Mouse (Mus musculus): Measurements from ENCODE around the gene Cxcr5.

The Cxcr5 gene

GRCm38 (mm10) chr9:44561597-44561996 lies at the start of gene Cxcr5:
Gene Cxcr5 (minus strand): TSS chr9:44561877.
- no peak for DNase-seq (ENCODE audit: low spot score in 2 of 2)

GRCm38 (mm10) chr9:44610371-44610770 lies 48.7 kb upstream of the Cxcr5 start:
- DNase-seq (ENCODE audit: low spot score in 2 of 2), result no peak

- no peak for DNase-seq (ENCODE audit: low spot score in 2 of 2)
Measured at GRCm38 (mm10) chr9:44607306-44607705, 45.6 kb upstream of the Cxcr5 start.

- DNase-seq (ENCODE audit: low spot score in 2 of 2), result no peak
Measured at GRCm38 (mm10) chr9:44606646-44607045, 45.0 kb upstream of the Cxcr5 start.

- no peak for DNase-seq (ENCODE audit: low spot score in 2 of 2)
Measured at GRCm38 (mm10) chr9:44605616-44606165, 44.0 kb upstream of the Cxcr5 start.

- DNase-seq (ENCODE audit: low spot score in 2 of 2), result peak; percentile 64 to 78
Measured at GRCm38 (mm10) chr9:44604779-44605615, 43.3 kb upstream of the Cxcr5 start, which contains the start of gene Ddx6. Gene Ddx6 (plus strand): TSS chr9:44604892.

- DNase-seq (ENCODE audit: low spot score in 2 of 2), result peak; percentile 76 to 82
Measured at GRCm38 (mm10) chr9:44604290-44604778, 42.7 kb upstream of the Cxcr5 start.

- no peak for DNase-seq (ENCODE audit: low spot score in 2 of 2)
Measured at GRCm38 (mm10) chr9:44603454-44604289, 42.0 kb upstream of the Cxcr5 start.

- no peak for DNase-seq (ENCODE audit: low spot score in 2 of 2)
Measured at GRCm38 (mm10) chr9:44602766-44603165, 41.1 kb upstream of the Cxcr5 start.

GRCm38 (mm10) chr9:44600801-44601200 lies 39.1 kb upstream of the Cxcr5 start:
- DNase-seq (ENCODE audit: low spot score in 2 of 2), result no peak

- no peak for DNase-seq (ENCODE audit: low spot score in 2 of 2)
Measured at GRCm38 (mm10) chr9:44599616-44600015, 37.9 kb upstream of the Cxcr5 start.

- DNase-seq (ENCODE audit: low spot score in 2 of 2), result no peak
Measured at GRCm38 (mm10) chr9:44598899-44599495, 37.3 kb upstream of the Cxcr5 start.

- DNase-seq (ENCODE audit: low spot score in 2 of 2), result no peak
Measured at GRCm38 (mm10) chr9:44597742-44598141, 36.1 kb upstream of the Cxcr5 start.

GRCm38 (mm10) chr9:44595537-44595930 lies 33.9 kb upstream of the Cxcr5 start:
- DNase-seq (ENCODE audit: low spot score in 2 of 2), result no peak

- DNase-seq (ENCODE audit: low spot score in 2 of 2), result no peak
Measured at GRCm38 (mm10) chr9:44594901-44595536, 33.3 kb upstream of the Cxcr5 start.

GRCm38 (mm10) chr9:44593886-44594285 lies 32.2 kb upstream of the Cxcr5 start:
- no peak for DNase-seq (ENCODE audit: low spot score in 2 of 2)

- no peak for DNase-seq (ENCODE audit: low spot score in 2 of 2)
Measured at GRCm38 (mm10) chr9:44593221-44593620, 31.5 kb upstream of the Cxcr5 start.

- DNase-seq (ENCODE audit: low spot score in 2 of 2), result no peak
Measured at GRCm38 (mm10) chr9:44591595-44592188, 30.0 kb upstream of the Cxcr5 start.

- no peak for DNase-seq (ENCODE audit: low spot score in 2 of 2)
Measured at GRCm38 (mm10) chr9:44590969-44591368, 29.3 kb upstream of the Cxcr5 start.

- no peak for DNase-seq (ENCODE audit: low spot score in 2 of 2)
Measured at GRCm38 (mm10) chr9:44589095-44589494, 27.4 kb upstream of the Cxcr5 start.

- no peak for DNase-seq (ENCODE audit: low spot score in 2 of 2)
Measured at GRCm38 (mm10) chr9:44588605-44589004, 26.9 kb upstream of the Cxcr5 start.

All from urinary bladder, postnatal 4 days (tissue).